Mouse (Mus musculus) hindbrain, embryonic 15.5 days (tissue): ENCODE data around the gene Megf8. TPM values are rescaled to one million over a fixed set of nuclear protein-coding genes. Genes with fewer than 3 reads are reported as not detected.

Source experiments
- ATAC-seq: fragments of 200-750 bp; cut with Nextera tagmentation; 2 replicates; pipeline ENCODE4 v1.8.0; 2017; ENCODE audit warnings: low read depth, moderate number of reproducible peaks, moderate TSS enrichment; ENCODE audit not compliant: low FRiP score
- H3K27ac ChIP-seq: fragments of 300-500 bp; sonication (generic); replicated peaks from 2 replicates; pipeline ENCODE4 v1.5.1; 2015; ENCODE audit warnings: mild to moderate bottlenecking, inconsistent platforms
- H3K27me3 ChIP-seq: fragments of 300-500 bp; sonication (generic); 2 replicates; pipeline ENCODE4 v1.6.1; 2015; ENCODE audit warnings: control low read depth, inconsistent platforms
- H3K36me3 ChIP-seq: fragments of 300-500 bp; sonication (generic); 2 replicates; pipeline ENCODE4 v1.6.1; 2015; ENCODE audit warnings: control low read depth, inconsistent platforms
- H3K4me1 ChIP-seq: fragments of 300-500 bp; sonication (generic); replicated peaks from 2 replicates; pipeline ENCODE4 v1.6.1; 2015; ENCODE audit warnings: control low read depth, inconsistent platforms
- H3K4me2 ChIP-seq: fragments of 300-500 bp; sonication (generic); 2 replicates; pipeline ENCODE4 v1.6.1; 2015; ENCODE audit warnings: moderate library complexity, mild to moderate bottlenecking, inconsistent platforms
- H3K4me3 ChIP-seq: fragments of 300-500 bp; sonication (generic); 2 replicates; pipeline ENCODE4 v1.5.1; 2015; ENCODE audit warnings: mild to moderate bottlenecking, inconsistent platforms
- H3K9ac ChIP-seq: fragments of 300-500 bp; sonication (generic); 2 replicates; pipeline ENCODE4 v1.6.1; 2015; ENCODE audit warnings: inconsistent platforms
- H3K9me3 ChIP-seq: fragments of 300-500 bp; sonication (generic); 2 replicates; pipeline ENCODE4 v1.6.1; 2016; ENCODE audit warnings: control low read depth, inconsistent platforms
- WGBS: fragments of 180-500 bp; shearing (Covaris S2); methylation state at CpG from one replicate; pipeline ENCODE4 v1.1.7; 2015; 5-methylcytosine and 5-hydroxymethylcytosine counted together
- polyA plus RNA-seq: library from polyadenylated mRNA; unstranded; fragments of >200 nt; fragmentation: Nextera tagmentation; extraction: Ambion mirVana; gene quantifications from 2 replicates; pipeline ENCODE4 v1.2.1, GENCODE M21; 2015

Gene Megf8
- polyA plus RNA-seq: 23.9 and 25.1 TPM in 2 replicates

- Histone ChIP-seq H3K27ac (peak within 1 kb of the TSS; percentile 86), H3K9ac (peak within 1 kb of the TSS; percentile 78), H3K4me1 (peaks cover 47% of the 10 kb centered on the region), H3K36me3 (0 out of 2 replicates have a peak, but pooled peaks cover 2% of the 10 kb centered on the region), H3K27me3 (peaks cover 31% of the 10 kb centered on the region), H3K9me3 (no peaks in the 10 kb centered on the region), H3K4me3 (peak within 1 kb of the TSS; percentile 72), H3K4me2 (peak within 1 kb of the TSS; percentile 95)
- under 1% methylated on average over 52 of the region's 52 CpGs for WGBS
- peak; percentile 99 for ATAC-seq
Observed at GRCm38 (mm10) chr7:25316532-25317445, at the start of gene Megf8. TSS of gene Megf8 (plus strand) at chr7:25317164.

DNA sequence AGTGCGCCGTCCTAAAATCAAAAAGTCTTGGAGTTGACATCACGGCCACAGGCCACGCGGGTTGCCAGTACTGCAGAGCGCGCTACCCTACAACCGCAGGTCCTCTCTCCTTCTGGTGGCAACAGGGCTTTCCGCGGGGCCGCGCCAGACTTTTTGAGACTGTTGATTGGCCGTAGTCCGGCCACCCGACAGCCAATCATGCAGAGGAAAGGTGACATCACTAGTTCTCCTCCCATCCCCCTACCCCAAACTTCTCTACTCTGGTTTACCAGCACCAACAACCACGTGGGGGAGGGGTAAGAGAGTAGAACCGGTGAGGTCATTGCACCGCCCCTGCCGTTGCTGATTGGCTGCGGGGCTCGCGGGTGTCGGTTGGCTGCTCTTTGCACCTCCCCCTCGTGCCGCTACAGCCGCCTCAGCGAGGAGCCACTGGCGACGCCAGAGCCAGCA, 49.6 kb upstream of the Megf8 start, which contains the start of gene Cic:
Cic (plus strand) TSS at position 404 of the 450 bp plus-strand sequence.
- Histone ChIP-seq H3K4me1 (peaks cover 25% of the 10 kb centered on the region), H3K36me3 (peaks cover 12% of the 10 kb centered on the region; the same call in 1 of the 2 replicates), H3K4me3 (peak within 1 kb of the TSS; percentile 76), H3K27me3 (no peaks in the 10 kb centered on the region), H3K9ac (peak within 1 kb of the TSS; percentile 87), H3K4me2 (peak within 1 kb of the TSS; percentile 74), H3K9me3 (no peaks in the 10 kb centered on the region), H3K27ac (peak within 1 kb of the TSS; percentile 96)
- under 1% methylated on average over 29 of the region's 29 CpGs for WGBS
- peak; percentile 89 for ATAC-seq

GRCm38 (mm10) chr7:25267751-25268463, 49.1 kb upstream of the Megf8 start:
- Histone ChIP-seq H3K27me3 (no peaks in the 10 kb centered on the region), H3K27ac (peak overlapping the region; percentile 96), H3K9me3 (no peaks in the 10 kb centered on the region), H3K4me3 (peak overlapping the region; percentile 76), H3K9ac (peak overlapping the region; percentile 87), H3K36me3 (peaks cover 18% of the 10 kb centered on the region; the same call in 1 of the 2 replicates), H3K4me2 (peak overlapping the region; percentile 74), H3K4me1 (peaks cover 25% of the 10 kb centered on the region)
- under 1% methylated on average over 33 of the region's 33 CpGs for WGBS
- peak; percentile 96 for ATAC-seq

GRCm38 (mm10) chr7:25268588-25268987, 48.4 kb upstream of the Megf8 start:
- no peak for ATAC-seq
- 7% methylated on average over 7 of the region's 7 CpGs for WGBS
- Histone ChIP-seq H3K9ac (peak overlapping the region; percentile 87), H3K4me3 (peak overlapping the region; percentile 76), H3K4me1 (peaks cover 30% of the 10 kb centered on the region), H3K36me3 (peaks cover 24% of the 10 kb centered on the region), H3K27me3 (no peaks in the 10 kb centered on the region), H3K27ac (peak overlapping the region; percentile 90), H3K9me3 (no peaks in the 10 kb centered on the region), H3K4me2 (peak overlapping the region; percentile 74)

DNA sequence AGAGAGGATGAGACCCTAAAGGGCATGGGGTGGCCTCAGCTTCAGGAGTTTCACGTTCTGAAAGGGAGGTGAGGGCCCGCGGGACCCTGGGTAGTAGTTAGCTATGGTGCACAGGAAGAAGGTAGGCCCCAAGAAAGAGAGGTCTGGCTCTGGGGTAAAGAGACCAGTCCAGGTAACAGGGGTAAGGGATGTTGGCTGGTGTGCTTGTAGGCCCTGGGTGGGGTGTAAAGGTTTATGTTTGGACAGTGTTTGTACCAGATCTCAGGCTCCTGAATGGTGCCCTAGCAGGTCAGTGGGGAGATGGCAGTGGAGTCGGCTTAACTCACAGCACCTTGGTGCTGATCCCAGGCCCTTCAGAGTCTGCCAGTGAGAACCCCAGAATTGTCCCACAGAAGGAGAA, 47.9 kb upstream of the Megf8 start:
- ATAC-seq: no peak
- Histone ChIP-seq H3K4me2 (peak overlapping the region; percentile 74), H3K27ac (peak overlapping the region; percentile 90), H3K9ac (peak overlapping the region; percentile 87), H3K4me3 (peak overlapping the region; percentile 76), H3K4me1 (peaks cover 34% of the 10 kb centered on the region), H3K9me3 (no peaks in the 10 kb centered on the region), H3K27me3 (no peaks in the 10 kb centered on the region), H3K36me3 (peaks cover 24% of the 10 kb centered on the region)
- 50% methylated on average over 4 of the region's 4 CpGs for WGBS

DNA sequence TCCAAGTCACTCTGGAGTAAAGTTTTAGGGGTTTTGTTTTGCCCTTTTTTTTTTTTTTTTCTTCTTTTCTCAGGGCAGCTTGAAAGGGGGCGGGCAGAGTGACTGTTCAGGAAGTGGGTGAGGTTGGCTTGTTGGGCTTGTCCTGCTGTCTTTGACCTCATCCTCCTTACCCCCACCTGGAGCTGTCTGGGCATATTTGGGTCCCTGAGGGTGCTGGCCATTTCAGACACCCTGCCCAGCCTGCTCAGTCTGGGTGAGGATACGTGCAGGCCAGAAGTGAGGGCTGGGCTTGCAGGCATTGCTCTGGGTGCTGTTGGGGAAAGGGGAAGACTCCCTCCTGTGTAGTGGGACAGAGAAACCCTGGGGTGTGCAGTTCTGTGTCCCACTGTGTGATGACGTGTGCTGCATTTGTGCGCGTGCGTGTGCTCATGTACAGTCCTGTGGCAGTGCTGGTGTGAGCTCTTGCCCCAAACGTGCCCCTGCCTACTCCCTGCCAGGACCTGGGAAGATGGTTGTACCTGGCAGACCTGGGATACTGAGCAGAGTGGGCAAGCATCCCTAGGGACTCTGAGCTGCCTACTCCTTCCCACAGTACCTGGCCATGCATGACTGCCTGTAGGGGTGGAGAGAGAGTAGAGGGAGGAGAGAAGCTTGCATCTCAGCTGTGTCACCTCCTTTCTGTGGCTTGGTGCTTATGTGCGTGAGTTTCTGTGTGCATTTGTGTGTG, 47.3 kb upstream of the Megf8 start:
- Histone ChIP-seq H3K4me2 (peak overlapping the region; percentile 74), H3K27ac (no peak overlapping the region), H3K27me3 (no peaks in the 10 kb centered on the region), H3K9ac (peak overlapping the region; percentile 87; the same call in 1 of the 2 replicates), H3K4me1 (peaks cover 41% of the 10 kb centered on the region), H3K9me3 (no peaks in the 10 kb centered on the region), H3K36me3 (peaks cover 24% of the 10 kb centered on the region), H3K4me3 (peak overlapping the region; percentile 76; the same call in 1 of the 2 replicates)
- WGBS: 80% methylated on average over 8 of the region's 8 CpGs
- no peak for ATAC-seq

GRCm38 (mm10) chr7:25270652-25271633, 46.0 kb upstream of the Megf8 start:
- WGBS: 88% methylated on average over 35 of the region's 35 CpGs
- Histone ChIP-seq H3K27ac (no peak overlapping the region), H3K4me2 (no peak overlapping the region), H3K9me3 (no peaks in the 10 kb centered on the region), H3K27me3 (no peaks in the 10 kb centered on the region), H3K4me3 (no peak overlapping the region), H3K9ac (no peak overlapping the region), H3K4me1 (peaks cover 53% of the 10 kb centered on the region), H3K36me3 (peaks cover 24% of the 10 kb centered on the region)
- ATAC-seq: no peak

GRCm38 (mm10) chr7:25271651-25272444, 45.1 kb upstream of the Megf8 start:
- Histone ChIP-seq H3K27me3 (no peaks in the 10 kb centered on the region), H3K4me3 (no peak overlapping the region), H3K4me2 (no peak overlapping the region), H3K9me3 (no peaks in the 10 kb centered on the region), H3K4me1 (peaks cover 57% of the 10 kb centered on the region), H3K9ac (no peak overlapping the region), H3K36me3 (peaks cover 24% of the 10 kb centered on the region), H3K27ac (no peak overlapping the region)
- 89% methylated on average over 30 of the region's 30 CpGs for WGBS
- no peak for ATAC-seq

DNA sequence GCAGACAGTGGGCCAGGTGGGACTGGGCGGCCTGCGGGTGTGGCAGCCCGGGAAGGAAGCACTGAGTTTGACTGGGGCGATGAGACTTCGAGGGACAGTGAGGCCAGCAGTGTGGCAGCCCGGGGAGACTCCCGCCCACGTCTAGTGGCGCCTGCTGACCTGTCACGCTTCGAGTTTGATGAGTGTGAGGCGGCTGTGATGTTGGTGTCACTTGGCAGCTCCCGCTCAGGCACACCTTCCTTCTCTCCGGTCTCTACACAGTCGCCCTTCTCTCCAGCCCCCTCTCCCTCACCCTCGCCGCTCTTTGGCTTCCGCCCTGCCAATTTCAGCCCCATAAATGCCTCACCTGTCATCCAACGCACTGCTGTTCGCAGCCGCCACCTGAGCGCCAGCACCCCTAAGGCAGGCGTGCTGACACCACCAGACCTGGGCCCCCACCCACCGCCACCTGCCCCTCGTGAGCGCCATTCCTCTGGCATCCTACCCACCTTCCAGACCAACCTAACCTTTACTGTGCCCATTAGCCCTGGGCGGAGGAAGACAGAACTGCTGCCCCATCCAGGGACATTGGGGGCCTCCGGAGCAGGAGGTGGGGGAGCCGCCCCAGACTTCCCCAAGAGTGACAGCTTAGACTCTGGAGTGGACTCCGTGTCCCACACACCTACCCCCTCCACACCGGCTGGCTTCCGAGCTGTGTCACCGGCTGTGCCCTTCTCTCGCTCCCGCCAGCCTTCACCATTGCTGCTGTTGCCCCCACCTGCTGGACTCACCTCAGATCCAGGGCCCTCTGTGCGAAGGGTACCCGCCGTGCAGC, 44.3 kb upstream of the Megf8 start:
- WGBS: 91% methylated on average over 38 of the region's 38 CpGs

More for the DNA sequence above, 44.3 kb upstream of the Megf8 start:
- no peak overlapping the region for H3K4me3 ChIP-seq
- H3K27me3 ChIP-seq: no peaks in the 10 kb centered on the region
- no peak for ATAC-seq
- no peak overlapping the region for H3K4me2 ChIP-seq
- no peaks in the 10 kb centered on the region for H3K9me3 ChIP-seq
- no peak overlapping the region for H3K27ac ChIP-seq
- peaks cover 61% of the 10 kb centered on the region for H3K4me1 ChIP-seq
- peaks cover 24% of the 10 kb centered on the region for H3K36me3 ChIP-seq
- no peak overlapping the region for H3K9ac ChIP-seq
